Mouse (Mus musculus) lung, postnatal 10 days (tissue): Measurements from ENCODE around the gene Hnrnpa3.
A peak's percentile ranks its signal among the peaks of the same experiment; 100 is the strongest.
"Not testable (repeated sequence)": the region's sequence is repeated elsewhere in the genome, so short reads cannot be mapped to it uniquely, and the experiment has no call there.

Source experiments
- DNase-seq: peaks from one replicate; pipeline ENCODE4 v3.0.0; 2021

Hnrnpa3 gene

GRCm38 (mm10) chr2:75637361-75637760, 21.7 kb upstream of the Hnrnpa3 start:
- no peak for DNase-seq

- not testable (repeated sequence) for DNase-seq
Measured at GRCm38 (mm10) chr2:75637822-75638221, 21.2 kb upstream of the Hnrnpa3 start.

DNA sequence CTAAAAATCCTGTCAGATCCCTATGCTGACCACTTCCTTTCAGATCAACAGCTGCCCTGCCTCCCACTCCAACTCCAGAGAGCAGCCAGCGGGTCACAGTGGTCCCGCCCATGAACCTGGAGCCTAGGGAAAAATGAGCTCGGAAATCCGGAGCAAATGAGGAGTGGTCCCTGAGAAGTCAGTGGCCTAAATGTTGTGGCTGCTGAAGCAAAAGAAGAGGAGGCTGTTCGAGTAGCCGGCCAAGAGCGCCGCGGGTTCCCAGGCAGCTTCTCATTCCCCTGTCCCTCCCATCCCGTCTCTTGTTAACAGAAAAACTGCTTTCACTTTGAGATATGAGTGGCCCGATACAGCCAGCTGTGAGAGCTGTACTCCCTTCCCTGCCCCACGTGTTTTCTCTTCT, 19.5 kb upstream of the Hnrnpa3 start:
- not testable (repeated sequence) for DNase-seq

- not testable (repeated sequence) for DNase-seq
Measured at GRCm38 (mm10) chr2:75642312-75642711, 16.7 kb upstream of the Hnrnpa3 start.

- peak; percentile 59 for DNase-seq
Measured at GRCm38 (mm10) chr2:75642795-75643550, 16.1 kb upstream of the Hnrnpa3 start.

- DNase-seq, result no peak
Measured at GRCm38 (mm10) chr2:75643950-75644349, 15.1 kb upstream of the Hnrnpa3 start.

DNA sequence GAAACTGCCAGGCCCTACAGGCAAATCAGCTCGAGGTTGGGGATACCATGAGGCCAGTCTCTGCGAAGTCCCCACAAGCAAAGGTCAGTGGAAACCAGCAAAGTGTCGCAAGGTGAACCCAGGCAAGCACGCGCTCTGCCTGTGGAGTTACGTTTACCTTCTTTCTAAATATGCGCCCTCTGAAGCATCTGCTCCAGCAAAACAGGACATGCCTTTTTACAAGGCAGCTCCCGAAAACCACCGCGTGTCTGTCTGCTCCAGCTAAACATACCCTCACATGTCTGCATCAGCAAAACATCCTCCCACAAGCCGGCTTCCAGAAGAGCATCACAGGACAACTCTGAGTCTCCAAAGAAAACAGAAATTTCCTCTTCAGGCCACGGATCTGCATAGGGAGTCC, 13.8 kb upstream of the Hnrnpa3 start:
- DNase-seq, result no peak

DNA sequence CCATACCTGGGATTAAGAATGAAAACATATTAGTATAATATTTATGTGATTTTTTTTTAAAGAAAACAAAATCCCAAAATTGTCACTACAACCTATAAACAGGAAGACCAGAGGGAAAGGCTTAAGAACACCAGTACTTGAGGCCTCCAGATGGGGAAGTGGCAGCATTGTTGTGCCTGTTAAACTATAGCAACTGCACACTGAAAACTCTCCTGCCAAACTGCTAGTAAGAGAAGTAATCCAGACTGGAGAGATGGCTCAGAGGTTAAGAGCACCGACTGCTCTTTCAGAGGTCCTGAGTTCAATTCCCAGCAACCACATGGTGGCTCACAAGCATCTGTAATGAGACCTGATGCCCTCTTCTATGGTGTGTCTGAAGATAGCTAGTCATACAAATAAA, 8.6 kb upstream of the Hnrnpa3 start:
- no peak for DNase-seq

GRCm38 (mm10) chr2:75653150-75653549, 5.9 kb upstream of the Hnrnpa3 start:
- DNase-seq, result no peak

DNA sequence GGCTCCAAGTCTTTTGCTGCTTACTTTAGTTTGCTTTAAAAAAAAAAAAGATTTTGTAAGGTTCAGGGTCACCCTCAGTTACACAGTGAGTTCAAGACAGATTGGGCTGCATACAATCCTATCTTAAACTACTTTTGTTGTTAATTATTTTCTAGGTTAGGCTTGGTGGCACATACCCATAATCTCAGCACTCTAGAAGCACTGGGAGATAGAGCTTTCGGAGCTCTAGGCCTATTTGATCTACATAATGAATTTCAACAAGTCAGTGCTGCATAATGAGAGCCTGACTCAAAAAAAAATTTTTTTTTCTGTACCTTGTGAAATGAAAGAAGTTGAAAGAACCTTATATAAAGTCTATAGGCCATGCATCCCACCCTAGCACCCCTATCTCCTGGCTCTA, 4.4 kb upstream of the Hnrnpa3 start:
- DNase-seq, result no peak

DNA sequence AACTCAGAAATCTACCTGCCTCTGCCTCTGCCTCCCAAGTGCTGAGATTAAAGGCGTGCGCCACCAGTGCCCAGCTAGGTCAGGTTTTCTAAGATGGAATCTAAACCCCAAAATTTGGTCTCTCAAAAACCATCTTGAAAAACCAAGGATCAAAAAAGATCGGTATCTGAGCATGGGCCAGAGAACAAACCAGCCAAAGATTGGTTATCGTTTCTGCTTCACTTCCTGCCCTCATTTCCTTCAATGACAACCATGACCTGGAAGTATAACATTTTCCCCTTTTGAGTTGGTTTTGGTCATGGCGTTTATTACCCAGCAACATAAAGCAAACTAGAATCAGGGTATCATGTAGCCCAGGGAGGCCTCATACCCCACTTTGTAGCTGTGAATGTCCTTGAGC, 2.1 kb upstream of the Hnrnpa3 start:
- DNase-seq, result no peak

DNA sequence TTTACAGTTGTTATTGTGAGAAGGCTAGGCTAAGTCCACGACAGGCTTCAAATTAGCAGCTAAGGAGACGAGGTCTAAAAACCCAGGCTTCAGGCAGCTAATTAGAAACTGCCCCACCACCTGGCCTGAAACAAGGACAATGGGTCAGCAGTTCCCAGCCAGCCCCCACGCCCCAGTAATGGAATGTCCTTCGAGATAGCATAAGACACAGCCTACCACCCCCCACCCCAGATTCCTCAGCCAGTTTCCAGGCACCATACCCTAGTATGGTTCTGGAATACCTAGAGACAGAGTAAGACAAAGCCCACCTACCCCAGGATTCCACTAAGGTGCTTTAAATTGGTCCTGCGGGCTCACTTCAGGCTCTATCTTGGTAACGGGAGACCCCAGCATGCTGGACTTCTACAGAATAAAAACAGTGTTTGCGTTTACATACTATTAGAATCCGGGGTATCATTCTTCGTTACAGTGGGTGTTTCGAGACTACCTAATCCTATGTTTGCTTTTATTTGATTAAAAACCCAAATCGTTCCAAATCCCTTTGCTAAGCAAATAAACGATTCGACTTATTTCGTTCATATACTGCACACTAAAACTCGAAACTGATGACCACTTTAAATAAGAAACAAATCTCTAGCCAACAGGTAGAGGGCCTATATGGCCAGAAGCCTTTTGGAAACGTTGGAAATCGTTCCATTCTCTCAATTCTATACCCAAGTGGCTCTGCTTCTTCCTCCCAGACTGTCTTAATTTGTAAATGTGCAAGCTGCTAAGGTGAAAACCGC, 962 bp upstream of the Hnrnpa3 start:
- DNase-seq, result peak; percentile 47

GRCm38 (mm10) chr2:75659629-75659960, 534 bp downstream of the Hnrnpa3 start:
- DNase-seq, result peak; percentile 96

GRCm38 (mm10) chr2:75660255-75660948, 1.3 kb downstream of the Hnrnpa3 start:
- DNase-seq, result no peak

DNA sequence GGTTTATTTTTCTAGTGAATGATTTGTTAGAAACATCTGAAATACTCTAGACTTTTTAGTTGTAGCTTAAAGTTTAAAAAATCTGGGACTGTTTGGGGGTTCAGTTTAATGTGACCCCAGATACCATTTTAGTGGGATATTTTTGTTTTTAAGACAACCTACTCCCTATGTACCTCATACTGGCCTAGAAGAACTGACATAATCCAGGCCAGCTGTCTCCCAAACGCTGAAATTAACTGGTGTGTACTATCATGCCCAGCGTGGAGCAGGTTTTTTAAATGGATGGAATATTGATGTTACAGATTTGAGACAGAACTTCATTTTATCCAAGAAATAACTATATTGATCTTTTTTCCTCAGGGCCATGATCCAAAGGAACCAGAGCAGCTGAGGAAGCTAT, 2.0 kb downstream of the Hnrnpa3 start:
- DNase-seq, result no peak

- peak; percentile 18 for DNase-seq
Measured at GRCm38 (mm10) chr2:75669491-75670445, 10.7 kb downstream of the Hnrnpa3 start.

DNA sequence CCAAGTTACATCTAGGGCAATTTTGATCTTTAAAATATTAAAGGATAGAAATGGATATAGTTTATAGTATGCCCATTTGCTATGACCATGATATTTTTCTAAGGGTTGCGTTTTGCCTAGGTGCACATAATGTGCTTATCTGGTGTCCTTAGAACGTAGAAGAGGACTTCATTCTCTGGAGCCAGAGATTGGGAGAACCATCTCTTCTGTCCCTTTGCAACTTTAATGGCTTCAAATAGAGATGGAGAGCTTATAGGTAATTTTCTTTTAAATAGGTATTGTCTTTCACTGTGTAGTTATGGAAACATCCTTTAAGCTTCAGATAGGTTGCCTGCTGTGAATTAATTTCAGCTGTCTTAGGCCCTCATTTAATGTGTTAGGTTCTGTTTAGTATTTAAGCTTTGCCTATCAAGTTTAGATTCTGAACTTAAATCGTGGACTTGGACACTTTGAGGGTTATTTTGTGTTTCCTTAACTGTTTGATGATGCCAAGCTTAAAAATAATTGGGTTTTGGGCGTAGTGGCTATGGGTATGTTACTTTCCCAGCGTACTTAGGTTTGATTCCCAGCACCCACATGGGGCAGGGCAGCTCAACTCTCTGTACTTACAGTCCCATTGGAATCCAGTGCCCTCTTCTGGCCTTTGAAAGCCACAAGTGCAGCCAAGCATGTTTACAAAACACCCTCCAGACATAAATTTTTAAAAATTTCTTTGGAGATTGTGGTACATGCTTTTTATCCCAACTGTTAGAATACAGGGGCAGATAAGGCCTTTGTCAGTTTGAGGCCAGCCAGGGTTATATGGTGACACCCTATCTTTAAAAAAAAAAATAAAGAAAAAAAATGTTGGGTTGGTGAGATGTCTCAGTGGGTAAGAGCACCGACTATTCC, 11.6 kb downstream of the Hnrnpa3 start:
- DNase-seq, result no peak

- DNase-seq, result no peak
Measured at GRCm38 (mm10) chr2:75671337-75671660, 12.2 kb downstream of the Hnrnpa3 start.

DNA sequence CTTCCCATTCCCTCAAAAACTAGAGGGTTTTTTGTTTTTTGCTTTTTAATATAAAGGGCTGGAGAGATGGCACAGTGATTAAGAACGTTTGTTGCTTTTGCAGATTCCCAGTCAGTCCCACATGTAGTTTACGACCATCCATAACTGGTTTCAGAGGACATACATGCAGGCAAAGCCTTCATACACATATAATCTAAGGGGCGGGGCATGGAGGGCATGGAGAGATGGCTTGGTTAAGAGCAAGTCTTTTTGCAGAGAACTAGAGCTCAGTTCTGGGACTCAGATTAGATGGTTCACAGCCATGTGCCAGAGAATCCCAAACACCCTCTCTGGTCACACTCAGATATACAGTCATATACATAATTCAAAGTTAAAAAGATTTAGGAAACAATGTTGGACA, 13.5 kb downstream of the Hnrnpa3 start:
- no peak for DNase-seq

GRCm38 (mm10) chr2:75676567-75676966, 17.5 kb downstream of the Hnrnpa3 start:
- no peak for DNase-seq

DNA sequence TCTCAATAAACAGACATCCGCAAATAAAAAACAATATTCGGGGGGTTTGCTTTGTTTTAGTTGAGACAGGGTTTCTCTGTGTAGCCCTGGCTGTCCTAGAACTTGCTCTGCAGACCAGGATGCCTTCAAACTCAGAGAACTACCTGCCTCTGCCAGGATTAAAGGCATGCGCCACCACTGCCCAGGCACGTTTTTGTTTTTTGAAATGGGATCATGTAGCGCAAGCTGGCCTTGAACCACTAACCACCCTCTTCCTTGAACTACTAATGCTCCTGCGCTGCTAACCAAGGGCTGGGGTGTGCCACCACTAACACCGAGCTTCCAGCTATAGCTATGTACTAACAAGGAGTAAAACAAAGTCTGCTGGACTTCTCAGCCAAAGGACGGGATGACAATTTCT, 20.9 kb downstream of the Hnrnpa3 start:
- DNase-seq, result no peak

GRCm38 (mm10) chr2:75681439-75681838, 22.4 kb downstream of the Hnrnpa3 start:
- DNase-seq, result no peak
